Mouse (Mus musculus) testis, adult 2 months (tissue): Measurements from ENCODE around the gene Parp14.

Experiments
- CTCF ChIP-seq: fragments of 200-500 bp; IDR thresholded peaks from 2 replicates; pipeline ENCODE4 v1.5.1; 2012; ENCODE audit warnings: low read depth, mild to moderate bottlenecking, inconsistent platforms, low read length, moderate library complexity; ENCODE audit not compliant: control insufficient read depth, insufficient read depth, insufficient replicate concordance
- POLR2A ChIP-seq: fragments of 200-500 bp; IDR thresholded peaks from 2 replicates; pipeline ENCODE4 v1.6.1; 2012; ENCODE audit warnings: low read depth, mild to moderate bottlenecking, inconsistent platforms, low read length, moderate library complexity; ENCODE audit not compliant: control insufficient read depth

GRCm38 (mm10) chr16:35872410-35873006 lies 1.2 kb upstream of the Parp14 start:
- TF ChIP-seq CTCF (no peak), POLR2A (no peak)
